Mouse (Mus musculus) left cerebral cortex, adult 18-20 months (tissue): Measurements from ENCODE around the gene Rbm34. TPM values are rescaled to one million over a fixed set of nuclear protein-coding genes. Genes with fewer than 3 reads are reported as not detected.

ENCODE experiments used
- total RNA-seq, 2 experiments: library from RNA; stranded (reverse); gene quantifications; 2 replicates each; pipeline ENCODE4 v1.2.3; 2021

Gene Rbm34
- total RNA-seq, 2 experiments from 2014 or later: 12.5 to 14.7 TPM

Other genes with a start within 250 kb of the Rbm34 start
- gene Tomm20, start 25.2 kb downstream of the Rbm34 start, total RNA-seq: 100 to 1,000 TPM; 215 to 218 TPM
- gene Pard3, start 92.8 kb upstream of the Rbm34 start, total RNA-seq: 10 to 100 TPM; 16.4 to 21.6 TPM